Mouse (Mus musculus): ENCODE data around the gene Klf6.

Gene Klf6

DNA sequence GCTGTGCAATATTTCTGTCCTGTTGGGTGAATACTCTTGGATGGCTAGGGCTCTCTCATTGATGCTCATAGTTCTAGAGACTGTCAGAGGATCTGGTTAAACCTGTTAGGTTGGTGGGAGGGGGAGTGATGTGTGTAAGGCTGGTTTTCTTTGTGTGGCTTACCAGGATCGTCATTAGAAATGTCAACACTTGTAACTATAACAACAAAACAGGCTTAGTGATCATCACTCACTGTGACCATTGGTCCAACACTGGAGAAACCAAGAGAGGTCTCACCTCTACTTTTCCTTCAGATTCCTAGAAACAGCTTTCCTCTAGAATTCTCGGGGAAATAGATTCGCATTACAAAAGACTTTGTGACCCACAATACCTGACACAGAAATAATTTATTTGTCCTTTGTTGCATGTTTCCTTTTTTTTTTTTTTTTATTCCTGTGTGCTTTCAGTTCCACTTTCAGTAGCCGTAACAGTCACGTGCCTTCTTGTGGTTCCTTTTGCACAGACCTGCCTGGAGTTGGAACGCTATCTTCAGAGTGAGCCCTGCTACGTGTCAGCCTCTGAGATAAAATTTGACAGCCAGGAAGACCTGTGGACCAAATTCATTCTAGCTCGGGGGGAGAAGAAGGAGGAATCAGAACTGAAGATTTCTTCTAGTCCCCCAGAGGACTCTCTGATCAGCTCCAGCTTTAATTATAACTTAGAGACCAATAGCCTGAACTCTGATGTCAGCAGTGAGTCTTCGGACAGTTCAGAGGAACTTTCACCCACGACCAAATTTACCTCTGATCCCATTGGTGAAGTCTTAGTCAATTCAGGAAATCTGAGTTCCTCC is 3.2 kb downstream of the Klf6 start:
- no peak for DNase-seq

DNA sequence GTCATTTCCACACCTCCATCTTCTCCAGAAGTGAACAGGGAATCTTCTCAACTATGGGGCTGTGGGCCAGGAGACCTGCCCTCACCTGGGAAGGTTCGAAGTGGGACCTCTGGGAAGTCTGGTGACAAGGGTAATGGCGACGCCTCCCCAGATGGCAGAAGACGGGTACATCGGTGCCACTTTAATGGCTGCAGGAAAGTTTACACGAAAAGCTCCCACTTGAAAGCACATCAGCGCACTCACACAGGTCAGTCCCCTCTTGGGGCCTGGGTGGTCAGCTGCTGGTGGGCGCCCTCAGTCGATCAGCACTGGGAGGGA is 3.8 kb downstream of the Klf6 start:
- no peak for DNase-seq

DNA sequence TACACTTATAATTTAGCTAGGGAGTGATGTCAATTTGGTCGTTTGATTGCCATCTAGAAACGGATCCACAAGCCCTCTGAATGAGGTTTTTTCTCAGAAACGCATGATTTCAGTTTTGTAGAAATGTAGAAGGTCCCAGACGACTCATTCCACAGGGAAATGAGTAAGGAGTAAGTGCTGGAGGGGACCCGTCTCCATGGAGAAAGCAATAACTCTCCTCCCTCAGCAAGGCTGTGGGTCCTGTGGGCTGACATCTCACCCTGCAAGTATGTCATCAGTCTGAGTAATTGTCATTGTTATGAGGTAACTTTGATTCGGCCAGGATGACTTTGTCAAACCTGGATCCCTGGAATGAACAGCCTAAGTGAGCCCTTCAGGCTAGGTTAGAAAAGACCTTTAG is 4.8 kb downstream of the Klf6 start:
- no peak for DNase-seq

DNA sequence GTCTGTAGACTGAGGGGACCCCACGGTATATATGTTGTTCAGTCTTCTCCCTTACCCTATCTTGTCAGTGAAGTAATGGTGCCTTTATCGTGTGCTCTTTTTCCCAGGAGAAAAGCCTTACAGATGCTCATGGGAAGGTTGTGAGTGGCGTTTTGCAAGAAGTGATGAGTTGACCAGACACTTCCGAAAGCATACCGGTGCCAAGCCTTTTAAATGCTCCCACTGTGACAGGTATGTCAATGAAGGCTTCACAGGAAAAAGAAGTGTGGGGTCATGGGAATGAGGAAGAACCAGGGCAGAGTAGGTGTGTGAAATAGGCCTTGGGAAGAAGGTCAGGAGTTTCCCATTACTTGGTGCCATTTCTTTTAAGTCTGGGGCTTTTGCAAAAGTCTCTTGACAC is 5.2 kb downstream of the Klf6 start:
- no peak for DNase-seq

DNA sequence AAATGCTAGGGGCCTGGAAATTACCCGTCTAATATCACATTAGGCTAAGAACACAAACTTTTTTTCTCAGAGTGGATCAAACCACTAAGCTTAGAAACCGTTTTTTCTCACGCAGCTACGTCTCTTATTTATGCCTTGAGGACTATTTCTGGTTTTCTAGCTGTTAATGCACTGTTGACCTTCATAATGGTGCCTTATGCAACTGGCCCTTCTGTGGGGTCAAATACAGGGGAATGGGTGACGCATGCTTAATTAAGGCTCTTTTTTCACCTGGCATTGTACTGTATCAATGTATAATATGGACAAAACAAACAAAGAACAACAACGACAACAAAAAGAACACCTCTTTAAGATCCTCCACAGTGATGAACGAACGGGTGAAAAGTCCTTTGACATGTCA is 7.1 kb downstream of the Klf6 start:
- DNase-seq: no peak

DNA sequence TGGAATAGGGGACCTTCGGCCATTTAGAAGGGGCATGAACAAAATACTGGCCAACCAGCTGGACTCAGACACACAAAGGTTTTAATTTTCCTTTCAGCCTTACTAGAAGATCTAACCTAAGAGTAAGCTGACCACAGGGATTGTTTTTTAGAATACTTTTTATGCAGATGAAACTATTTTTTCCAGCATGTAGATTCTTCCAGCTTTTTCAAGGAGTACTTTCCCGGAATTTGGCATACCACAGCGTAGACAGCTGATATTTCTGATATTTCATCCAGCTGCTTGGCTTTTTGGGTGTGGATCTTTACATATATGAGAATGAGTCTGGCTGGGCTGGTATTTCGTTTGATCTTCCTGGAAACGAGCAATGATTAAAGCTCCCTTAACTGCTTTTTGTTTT is 8.2 kb downstream of the Klf6 start:
- no peak for DNase-seq

DNA sequence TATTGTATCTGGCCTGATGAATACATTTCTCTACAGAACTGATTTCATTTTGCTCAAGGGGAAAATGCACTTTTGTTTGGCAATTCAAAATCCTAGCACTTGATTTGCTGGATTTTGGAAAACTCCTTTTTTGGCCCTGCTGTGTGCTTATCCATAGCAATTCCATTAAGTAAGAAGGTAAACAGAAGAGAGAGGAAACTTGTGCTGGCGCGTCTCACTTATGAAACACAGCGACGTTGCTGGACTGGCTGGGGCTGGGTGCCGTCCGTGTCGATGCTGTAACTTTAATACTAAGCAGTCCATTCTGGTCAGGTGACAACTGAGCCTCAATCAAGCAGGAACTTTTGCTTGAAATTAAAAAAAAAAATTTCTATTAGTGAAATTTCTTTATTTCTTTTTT is 8.6 kb downstream of the Klf6 start:
- DNase-seq: peak; percentile 46

DNA sequence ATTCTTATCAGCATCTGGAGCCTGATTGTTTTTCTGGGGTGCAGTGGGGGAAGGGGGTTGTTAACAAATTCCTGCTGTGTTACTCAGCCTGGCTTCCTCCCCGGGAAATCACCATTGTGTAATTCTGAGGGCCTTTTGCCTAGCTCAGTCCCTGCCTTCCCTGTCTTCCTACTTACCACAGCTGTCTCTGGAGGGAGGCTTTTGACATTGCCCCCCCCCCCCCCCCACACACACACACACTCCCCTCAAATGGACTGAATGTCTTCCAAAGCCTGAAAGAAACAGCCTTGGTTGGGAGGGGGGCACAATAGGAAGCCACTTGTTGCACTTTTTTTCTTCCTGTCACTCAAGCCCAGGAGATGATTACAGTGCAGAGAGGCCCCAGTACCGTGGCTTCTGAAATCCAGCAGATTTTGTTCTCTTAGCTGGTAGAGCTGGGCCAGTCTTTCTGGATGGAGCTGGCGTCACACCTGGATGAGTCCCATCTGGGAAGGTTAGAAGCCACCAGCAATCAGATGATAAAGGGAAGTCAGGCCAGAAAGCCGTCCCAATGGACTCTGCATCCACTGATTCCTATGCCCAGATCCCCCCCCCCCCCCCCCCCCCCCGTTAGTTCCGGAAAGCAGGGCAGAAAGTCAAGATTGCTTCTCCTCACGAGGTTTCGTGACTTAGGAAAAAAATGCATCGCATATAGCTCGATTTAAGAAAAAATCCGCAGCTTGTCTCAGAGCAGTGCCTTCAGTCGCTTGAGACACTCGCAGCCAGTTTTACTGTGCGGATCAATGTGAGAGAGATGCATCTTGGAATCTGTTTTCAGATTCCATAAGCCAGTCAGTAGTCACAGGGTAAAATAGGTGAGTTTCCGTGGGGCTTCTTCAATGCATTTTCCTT is 9.3 kb downstream of the Klf6 start:
- DNase-seq: peak; percentile 59

DNA sequence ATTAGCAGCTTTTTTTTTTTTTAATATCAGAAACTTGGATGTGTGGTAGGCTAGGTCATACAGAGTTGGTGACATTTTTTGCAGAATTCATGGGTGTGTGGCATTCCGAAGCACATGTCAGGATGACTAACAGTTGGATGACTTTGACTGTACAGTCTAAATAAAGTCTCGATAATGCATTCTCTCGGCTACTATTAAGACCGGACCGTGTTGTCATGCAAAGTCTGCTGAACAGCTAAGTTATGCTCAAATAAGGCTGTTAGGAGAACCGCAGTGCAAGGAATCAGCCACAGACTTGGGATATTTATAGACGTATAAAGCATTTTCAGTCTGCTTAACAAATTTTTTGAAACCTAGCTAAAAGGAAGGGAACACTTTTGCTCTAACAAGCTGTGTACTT is 10.1 kb downstream of the Klf6 start:
- DNase-seq: no peak

DNA sequence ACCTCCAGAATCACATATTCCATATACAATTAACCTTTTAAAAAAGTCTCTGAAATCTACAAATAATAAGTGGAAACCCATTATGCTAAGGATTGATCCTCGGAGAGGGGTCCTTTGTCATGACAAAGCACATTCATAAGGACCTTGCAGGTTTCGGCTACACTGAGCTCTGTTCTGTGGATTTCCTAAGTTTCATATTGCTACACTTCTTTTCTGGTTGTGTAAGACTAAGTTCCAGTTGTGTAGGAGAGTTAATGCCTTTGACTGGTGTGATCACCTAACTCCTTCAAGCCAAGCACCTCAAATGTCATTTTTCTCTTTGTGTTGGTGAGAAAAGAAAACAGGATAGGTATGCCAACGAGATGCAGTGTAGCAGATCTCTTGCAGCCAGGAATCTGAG is 12.4 kb downstream of the Klf6 start:
- DNase-seq: no peak

DNA sequence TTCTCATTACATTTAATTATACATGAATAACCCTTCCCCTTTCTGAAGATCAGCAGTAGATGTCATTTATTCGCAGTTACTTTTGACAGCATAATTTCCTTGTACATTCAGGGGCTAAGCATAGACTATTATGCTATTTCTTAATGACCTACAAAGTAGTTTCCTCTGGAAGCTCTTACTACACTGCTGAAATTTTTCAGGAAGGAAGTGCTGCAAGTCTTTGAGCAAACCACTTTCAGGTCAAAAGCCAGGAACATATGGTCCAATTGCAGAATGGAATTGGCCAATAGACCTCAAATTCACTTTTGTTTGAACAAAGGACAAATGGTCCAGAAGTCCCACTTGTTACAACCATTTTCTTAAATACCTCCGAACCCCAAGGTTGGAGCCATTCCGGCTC is 14.2 kb downstream of the Klf6 start:
- no peak for DNase-seq

DNA sequence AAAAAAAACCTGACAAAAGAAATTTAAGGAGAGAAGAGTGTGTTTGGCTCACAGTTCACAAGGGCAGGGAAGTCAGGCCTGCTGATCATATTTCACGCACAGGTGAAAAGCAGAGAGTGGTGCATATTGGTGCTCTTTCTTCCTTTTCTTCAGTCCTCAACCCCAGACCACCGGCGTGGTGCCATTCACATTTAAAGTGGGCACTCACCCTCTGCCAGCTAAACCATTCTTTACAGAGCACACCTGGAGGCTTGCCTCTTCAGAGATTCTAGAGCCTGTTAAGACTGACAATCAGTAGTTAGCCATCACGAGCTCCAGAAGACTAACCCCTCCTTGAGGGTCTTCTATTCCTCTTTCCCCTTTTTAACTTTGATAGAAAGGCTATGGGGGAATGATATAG is 17.5 kb downstream of the Klf6 start:
- DNase-seq: no peak

DNA sequence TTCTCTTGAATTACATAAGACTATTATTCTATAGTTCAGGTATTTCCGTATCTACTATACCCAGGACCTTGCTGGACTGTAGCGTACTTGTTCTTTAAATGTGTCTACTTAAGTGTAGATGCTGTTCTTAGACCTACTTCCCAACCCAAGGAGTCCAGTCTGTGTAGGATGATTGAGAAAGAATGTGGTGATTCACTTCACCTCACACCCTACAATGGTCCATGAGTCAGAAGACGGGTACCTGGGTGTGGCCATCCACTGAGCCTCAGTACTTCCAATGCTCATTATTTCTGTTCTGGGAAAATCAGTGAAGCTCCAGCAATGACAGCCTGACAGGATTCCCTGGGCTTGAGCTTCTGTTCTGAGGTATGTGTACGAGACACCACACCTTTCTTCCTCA is 25.5 kb downstream of the Klf6 start:
- DNase-seq: no peak

DNA sequence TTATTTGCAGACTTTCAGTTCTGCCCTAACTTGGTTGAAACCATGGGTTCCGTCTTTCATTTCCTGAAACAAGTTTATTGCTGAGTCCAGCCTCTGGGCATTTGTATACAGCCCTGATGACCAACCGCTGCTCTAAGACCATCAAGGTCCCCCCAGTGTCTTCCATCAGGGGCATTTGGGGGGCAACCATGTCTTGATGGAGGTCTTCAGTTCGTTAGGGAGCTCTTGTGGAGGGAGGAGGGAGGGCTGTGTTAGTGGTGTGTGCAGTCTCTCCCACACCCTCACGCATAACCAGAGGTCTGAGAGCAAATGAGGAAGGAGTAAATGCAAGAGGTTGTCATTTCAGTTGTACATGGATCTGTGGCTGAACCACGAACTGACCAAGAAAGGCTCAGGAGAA is 26.9 kb downstream of the Klf6 start:
- no peak for DNase-seq

DNA sequence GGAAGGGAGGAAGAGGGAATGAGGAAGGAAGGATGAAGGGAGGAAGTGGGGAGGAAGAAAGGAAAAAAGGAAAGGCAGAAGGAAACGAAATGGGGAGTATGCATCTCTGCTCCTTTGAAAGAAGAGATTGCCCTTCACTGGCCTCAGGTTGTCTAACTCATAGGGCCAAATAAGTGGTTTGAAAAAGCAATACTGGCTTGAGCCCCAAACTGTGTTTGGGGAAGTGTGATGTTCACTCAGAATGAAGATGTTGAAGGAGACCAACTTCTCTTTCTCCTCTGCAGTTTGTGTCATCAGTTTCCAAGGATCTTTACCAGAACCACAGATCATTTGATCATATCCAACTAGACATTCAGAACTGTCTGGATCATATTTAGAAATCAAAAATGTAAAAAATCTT is 27.4 kb downstream of the Klf6 start:
- DNase-seq: no peak

DNA sequence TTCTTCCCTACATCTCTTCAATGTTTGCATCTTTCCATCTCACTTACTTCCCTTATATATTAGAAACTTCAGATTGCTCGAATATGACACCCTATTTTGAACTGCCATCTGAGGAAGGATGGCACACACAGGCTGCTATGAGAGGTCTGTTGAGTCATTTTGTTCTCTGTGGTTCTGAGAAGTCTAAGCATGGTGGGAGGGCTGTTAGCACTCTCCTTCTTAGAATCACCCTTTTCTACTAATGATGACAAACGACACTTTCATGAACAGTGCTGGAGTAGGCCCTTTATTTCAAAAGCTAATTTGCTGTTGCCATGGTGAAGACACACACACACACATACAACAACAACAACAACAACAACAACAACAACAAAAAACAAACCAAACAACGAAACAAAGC is 28.8 kb downstream of the Klf6 start:
- DNase-seq: no peak

DNA sequence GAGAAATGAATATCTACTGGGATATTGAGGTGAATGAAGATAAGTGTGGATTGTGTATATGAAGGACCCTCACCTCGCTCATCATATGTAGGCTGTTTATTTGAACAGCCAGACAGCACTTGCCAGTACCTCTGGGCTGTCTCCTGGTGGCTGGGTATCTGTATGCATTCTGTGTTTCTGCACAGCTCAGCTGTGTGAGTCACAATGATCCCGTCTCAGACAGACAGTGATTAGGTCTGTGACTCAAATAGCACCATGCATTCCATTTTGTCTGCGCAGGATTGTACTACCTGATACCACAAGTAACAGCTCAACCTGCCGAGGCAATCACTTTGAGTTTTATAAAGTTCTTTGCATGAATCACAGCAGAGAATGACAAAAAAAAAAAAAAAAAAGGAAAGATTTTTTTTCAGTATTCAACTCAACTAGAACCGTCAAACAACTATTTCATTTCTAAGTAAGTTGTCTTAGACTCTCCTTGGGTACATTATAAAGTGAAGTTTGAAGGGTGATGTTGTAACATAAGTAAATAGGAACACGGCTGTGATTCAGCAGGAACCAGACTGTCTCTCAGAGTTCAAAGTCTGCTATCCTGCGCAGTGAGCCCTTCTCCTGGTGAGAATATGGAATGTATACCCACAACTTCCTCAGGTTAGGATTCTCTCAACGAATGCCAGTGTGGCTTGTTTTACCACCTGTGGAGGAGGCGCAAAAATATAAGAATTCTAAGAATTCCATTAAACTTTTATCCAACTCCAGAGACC is 31.6 kb downstream of the Klf6 start:
- no peak for DNase-seq

DNA sequence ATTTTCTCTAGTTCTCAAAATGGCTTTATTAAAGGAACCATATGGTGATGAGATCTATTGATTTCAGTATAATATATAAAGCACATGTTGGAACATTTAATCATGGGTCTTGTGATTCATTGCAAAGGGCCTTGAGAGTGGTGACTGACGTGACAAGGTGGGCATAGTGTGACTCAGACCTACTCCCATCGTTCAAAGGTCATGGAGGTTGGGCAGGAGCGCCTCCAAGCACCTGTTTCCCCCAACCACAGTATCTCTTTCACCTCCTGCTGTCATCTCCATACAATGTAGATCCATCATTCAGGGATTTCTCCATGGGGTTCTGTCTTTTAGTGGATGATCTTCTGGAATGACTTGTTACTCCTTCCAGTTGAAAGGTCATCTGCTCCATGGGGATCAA is 33.6 kb downstream of the Klf6 start:
- DNase-seq: no peak

DNA sequence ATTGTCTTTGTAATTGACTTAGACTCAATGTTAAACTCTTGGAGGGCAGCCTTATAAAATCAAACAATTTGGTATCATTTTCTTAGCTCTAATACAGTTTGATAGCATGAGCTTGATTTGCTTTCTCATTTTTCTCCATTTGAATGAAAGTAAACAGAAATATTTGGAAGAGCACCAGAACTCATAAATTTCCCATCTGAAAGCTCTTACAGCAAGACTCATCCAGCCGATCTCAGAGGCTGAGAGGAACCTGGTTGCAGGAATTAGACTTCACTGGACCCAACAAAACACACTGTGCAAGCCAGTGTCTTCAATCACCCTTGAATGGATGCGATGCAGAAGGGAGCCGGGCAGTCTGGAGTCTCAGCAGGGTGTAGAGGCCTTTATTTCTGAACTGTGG is 34.6 kb downstream of the Klf6 start:
- no peak for DNase-seq

DNA sequence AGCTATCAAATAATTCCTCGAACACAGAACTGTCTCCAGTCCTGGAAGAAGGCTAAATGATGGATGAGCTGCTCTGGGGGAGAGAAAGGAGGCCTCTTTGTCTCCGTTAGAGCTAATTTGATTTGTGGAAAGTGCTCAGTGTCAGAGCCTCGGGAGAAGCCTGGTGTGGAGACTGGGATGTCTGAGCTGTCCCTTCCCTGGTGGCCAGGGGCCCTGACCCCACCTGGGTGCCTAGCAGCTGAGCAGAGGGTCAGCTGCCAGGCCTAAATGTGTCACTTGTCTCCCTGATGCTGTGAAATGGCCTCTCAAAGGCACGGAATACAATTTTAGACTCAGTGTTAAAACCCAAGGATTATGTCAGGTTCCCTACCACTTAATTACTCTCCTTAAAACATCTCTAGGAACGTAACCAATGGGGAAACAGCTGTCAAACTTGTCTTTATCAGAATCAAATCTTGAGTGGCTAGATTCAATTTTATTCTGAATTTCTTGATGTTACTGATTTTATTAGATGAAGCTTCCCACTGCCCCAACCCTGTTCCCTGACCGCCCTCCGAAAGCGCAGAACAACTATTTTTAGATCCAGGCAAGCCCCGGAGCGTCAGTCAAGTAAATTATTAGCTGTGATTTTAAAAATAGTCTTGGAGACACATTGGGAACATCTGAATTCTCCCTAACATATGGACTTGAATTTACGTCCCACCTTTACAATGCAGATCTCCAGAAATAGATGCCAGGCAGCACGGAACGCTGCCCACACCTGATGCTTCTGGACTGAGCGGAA is 36.1 kb downstream of the Klf6 start:
- DNase-seq: no peak

DNA sequence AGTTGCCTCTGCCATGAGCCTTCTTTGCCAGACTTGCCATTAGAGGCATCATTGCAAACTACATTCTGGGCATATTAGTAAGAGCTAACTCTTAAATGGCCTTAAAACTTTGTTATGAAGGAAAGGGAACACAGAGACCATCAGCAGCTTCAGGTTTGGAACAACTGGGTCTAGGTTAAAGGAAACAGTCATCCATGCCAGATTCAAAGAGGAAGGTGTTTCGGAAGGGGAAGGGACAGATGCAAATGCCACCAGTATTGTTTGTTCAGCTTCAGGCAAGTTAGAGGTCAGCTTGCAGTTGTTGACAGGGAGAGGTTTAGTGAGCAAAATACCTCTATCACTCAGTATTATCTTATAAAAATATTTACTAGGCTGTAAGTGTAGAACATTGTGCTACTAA is 37.7 kb downstream of the Klf6 start:
- no peak for DNase-seq

DNA sequence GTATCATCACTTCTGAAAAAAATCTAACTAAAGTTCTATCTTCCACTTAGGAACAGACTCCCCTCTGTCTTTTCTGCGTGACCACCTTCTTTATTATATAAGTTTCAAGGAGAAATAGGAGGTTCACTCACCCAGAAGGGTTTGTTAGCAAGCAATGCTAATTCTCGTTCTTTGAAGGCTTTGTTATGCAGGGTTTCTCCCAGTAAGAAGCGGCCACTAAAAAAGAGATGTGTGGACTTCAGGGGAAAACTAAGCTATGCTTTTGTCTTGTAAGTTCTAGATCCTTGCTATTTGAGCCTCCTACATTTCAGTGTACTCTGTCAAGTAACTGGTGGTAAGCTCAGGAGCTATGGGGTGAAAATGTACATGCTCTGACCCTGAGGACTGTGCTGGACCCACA is 38.4 kb downstream of the Klf6 start:
- no peak for DNase-seq

DNA sequence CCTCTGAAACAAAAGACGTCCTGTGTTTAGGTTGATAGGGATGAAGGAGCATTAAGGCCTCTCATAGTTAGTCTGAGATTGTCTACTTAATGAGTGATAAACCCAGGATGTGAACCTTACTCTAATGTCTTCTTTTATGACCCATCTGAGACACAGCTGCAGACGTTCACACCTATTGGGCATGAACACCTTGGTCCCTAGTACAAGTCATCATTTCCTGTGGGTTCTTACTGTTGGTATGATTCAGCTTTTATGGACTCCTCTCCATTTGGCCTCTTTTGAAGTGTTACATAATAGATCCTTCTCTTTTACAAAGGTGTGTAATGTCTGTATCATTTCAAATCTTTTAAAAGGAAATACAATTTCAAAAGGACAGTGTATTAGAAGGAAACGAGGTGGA is 51.9 kb downstream of the Klf6 start:
- DNase-seq: no peak
